Mouse (Mus musculus): Measurements from ENCODE around the gene Ostm1. TPM values are rescaled to one million over a fixed set of nuclear protein-coding genes. Genes with fewer than 3 reads are reported as not detected.
A peak's percentile ranks its signal among the peaks of the same experiment; 100 is the strongest.

Ostm1 gene
- polyA plus RNA-seq, 1 experiment = 0.34 TPM

DNA sequence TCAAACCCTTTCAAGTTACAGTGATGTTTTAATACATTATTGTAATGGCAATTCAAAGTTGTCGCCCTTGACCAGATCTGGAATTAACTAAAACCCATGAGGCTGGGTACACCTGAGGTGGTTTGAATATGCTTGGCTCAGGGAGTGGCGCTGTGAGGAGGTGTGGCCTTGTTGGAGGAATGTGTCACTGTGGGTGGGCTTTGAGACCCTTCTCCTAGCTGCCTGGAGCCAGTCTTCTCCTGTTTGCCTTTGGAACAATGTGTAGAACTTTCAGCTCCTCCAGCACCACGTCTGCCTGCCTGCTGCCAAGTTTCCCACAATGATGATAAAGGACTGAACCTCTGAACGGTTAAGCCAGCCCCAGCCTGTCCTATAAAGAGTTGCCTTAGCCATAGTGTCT, 62.7 kb downstream of the Ostm1 start:
- TF ChIP-seq GATA1 (IDR thresholded peaks at IDR 0.05; ENCODE audit: low read length) (no peak), TAL1 (IDR thresholded peaks at IDR 0.05; ENCODE audit: low read length) (no peak)
- Histone ChIP-seq H3K9me3 (ENCODE audit: control insufficient read depth, low read length) (no peaks in the 10 kb centered on the region), H3K36me3 (ENCODE audit: control insufficient read depth) (no peaks in the 10 kb centered on the region), H3K4me1 (ENCODE audit: control insufficient read depth) (no peaks in the 10 kb centered on the region), H3K27me3 (ENCODE audit: control insufficient read depth) (no peaks in the 10 kb centered on the region), H3K4me3 (replicated peaks) (no peak overlapping the region)

- H3K4me1 ChIP-seq (ENCODE audit: control insufficient read depth) = no peaks in the 10 kb centered on the region
- no peak for TF ChIP-seq TAL1 (IDR thresholded peaks at IDR 0.05; ENCODE audit: low read length)
- no peak for TF ChIP-seq GATA1 (IDR thresholded peaks at IDR 0.05; ENCODE audit: low read length)
- peaks cover 3% of the 10 kb centered on the region; the same call in 1 of the 2 replicates for H3K9me3 ChIP-seq (ENCODE audit: control insufficient read depth, low read length)
- no peaks in the 10 kb centered on the region for H3K36me3 ChIP-seq (ENCODE audit: control insufficient read depth)
- H3K4me3 ChIP-seq (replicated peaks) = no peak overlapping the region
- H3K27me3 ChIP-seq (ENCODE audit: control insufficient read depth) = no peaks in the 10 kb centered on the region
Measured at GRCm38 (mm10) chr10:42661916-42662315, 78.3 kb downstream of the Ostm1 start.

DNA sequence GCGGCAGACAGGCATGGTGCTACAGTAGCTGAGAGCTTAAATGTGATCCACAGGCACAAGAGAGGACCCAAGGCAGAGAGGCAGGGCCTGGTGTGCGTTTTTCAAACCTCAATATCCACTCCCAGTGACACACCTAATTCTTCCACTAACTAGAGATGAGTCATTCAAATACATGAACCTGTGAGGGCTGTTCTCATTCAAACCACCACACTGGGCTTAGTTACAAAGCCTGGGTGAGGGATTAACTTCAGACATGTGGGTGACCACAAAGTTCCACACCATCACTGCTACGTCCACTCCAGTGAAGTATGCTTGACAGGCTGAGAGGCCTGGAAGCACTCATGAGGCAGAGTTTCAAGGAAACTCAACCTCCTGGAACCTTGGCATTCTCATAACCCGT, 86.3 kb downstream of the Ostm1 start:
- Histone ChIP-seq H3K4me1 (ENCODE audit: control insufficient read depth) (no peaks in the 10 kb centered on the region), H3K9me3 (ENCODE audit: control insufficient read depth, low read length) (peaks cover 5% of the 10 kb centered on the region), H3K27me3 (ENCODE audit: control insufficient read depth) (no peaks in the 10 kb centered on the region), H3K36me3 (ENCODE audit: control insufficient read depth) (no peaks in the 10 kb centered on the region), H3K4me3 (replicated peaks) (no peak overlapping the region)
- TF ChIP-seq GATA1 (IDR thresholded peaks at IDR 0.05; ENCODE audit: low read length) = no peak
- TF ChIP-seq TAL1 (IDR thresholded peaks at IDR 0.05; ENCODE audit: low read length) = no peak

DNA sequence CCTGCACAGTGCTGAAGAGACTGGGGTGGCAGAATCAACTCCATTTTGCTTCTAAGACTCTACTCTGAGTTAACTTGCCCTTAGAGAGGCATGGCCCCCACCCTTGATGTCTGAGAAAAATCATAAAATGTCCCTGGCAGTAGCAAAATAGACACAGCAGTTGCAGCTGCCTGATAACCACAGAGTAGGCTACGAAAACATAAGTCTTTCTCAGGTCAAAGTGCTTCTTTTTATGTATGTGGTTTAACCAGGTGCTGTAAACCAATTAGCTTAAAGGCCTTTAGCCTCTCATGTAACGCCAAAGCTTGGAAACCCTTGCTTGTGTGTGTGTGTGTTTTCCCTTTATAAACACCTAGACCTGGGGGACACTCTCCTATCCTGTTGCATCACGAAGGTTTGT, 89.2 kb downstream of the Ostm1 start:
- H3K9me3 ChIP-seq (ENCODE audit: control insufficient read depth, low read length) = peaks cover 5% of the 10 kb centered on the region
- no peak overlapping the region for H3K4me3 ChIP-seq (replicated peaks)
- no peak for TF ChIP-seq GATA1 (IDR thresholded peaks at IDR 0.05; ENCODE audit: low read length)
- TF ChIP-seq TAL1 (IDR thresholded peaks at IDR 0.05; ENCODE audit: low read length) = no peak
- no peaks in the 10 kb centered on the region for H3K4me1 ChIP-seq (ENCODE audit: control insufficient read depth)
- no peaks in the 10 kb centered on the region for H3K27me3 ChIP-seq (ENCODE audit: control insufficient read depth)
- no peaks in the 10 kb centered on the region for H3K36me3 ChIP-seq (ENCODE audit: control insufficient read depth)

- H3K4me1 ChIP-seq (ENCODE audit: control insufficient read depth) = peaks cover 21% of the 10 kb centered on the region
- no peaks in the 10 kb centered on the region; the same call in 1 of the 2 replicates for H3K9me3 ChIP-seq (ENCODE audit: control insufficient read depth, low read length)
- TF ChIP-seq TAL1 (IDR thresholded peaks at IDR 0.05; ENCODE audit: low read length) = no peak
- TF ChIP-seq GATA1 (IDR thresholded peaks at IDR 0.05; ENCODE audit: low read length) = no peak
- no peaks in the 10 kb centered on the region for H3K36me3 ChIP-seq (ENCODE audit: control insufficient read depth)
- H3K27me3 ChIP-seq (ENCODE audit: control insufficient read depth) = no peaks in the 10 kb centered on the region
- no peak overlapping the region for H3K4me3 ChIP-seq (replicated peaks)
Measured at GRCm38 (mm10) chr10:42675571-42675970, 91.9 kb downstream of the Ostm1 start.

DNA sequence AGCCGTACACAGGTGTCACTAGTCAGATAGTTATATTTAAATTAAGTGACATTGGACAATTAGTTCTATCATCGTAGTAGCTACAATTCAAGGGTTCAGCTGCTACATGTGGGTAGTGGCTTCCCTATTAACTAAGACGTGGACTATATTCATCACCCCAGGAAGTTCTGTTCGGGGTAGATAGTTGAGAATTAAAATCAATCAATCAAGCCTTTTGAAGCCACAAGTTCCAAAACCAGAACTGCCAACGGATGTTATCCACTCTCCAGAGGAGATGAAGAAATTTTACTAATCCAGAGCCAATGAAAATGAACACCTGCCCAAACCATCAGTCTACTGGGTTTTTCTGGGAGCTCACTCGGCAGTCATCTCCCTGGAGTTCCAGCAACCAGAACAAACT, 94.7 kb downstream of the Ostm1 start:
- no peak for TF ChIP-seq GATA1 (IDR thresholded peaks at IDR 0.05; ENCODE audit: low read length)
- TF ChIP-seq TAL1 (IDR thresholded peaks at IDR 0.05; ENCODE audit: low read length) = no peak
- no peaks in the 10 kb centered on the region; the same call in 1 of the 2 replicates for H3K9me3 ChIP-seq (ENCODE audit: control insufficient read depth, low read length)
- H3K4me3 ChIP-seq (replicated peaks) = peak overlapping the region; percentile 83
- H3K36me3 ChIP-seq (ENCODE audit: control insufficient read depth) = peaks cover 10% of the 10 kb centered on the region
- no peaks in the 10 kb centered on the region for H3K27me3 ChIP-seq (ENCODE audit: control insufficient read depth)
- H3K4me1 ChIP-seq (ENCODE audit: control insufficient read depth) = peaks cover 30% of the 10 kb centered on the region

DNA sequence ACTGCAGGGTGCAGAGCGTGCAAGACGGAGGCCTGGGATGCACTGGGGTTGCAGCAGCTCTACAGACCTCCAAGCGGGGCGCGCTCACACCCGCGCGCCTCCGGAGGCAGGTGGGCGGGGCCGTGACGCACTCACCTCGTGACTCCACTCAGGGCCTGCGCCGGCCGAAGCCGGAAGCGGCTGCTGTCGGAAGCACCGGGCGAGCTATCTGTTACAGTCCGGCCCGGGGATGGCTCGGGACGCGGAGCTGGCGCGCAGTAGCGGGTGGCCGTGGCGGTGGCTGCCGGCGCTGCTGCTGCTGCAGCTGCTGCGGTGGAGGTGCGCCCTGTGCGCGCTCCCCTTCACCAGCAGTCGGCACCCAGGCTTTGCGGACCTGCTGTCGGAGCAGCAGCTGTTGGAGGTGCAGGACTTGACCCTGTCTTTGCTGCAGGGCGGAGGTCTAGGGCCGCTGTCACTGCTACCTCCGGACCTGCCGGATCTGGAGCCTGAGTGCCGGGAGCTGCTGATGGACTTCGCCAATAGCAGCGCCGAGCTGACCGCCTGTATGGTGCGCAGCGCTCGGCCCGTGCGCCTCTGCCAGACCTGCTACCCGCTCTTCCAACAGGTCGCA, 95.2 kb downstream of the Ostm1 start:
- Histone ChIP-seq H3K27me3 (ENCODE audit: control insufficient read depth) (no peaks in the 10 kb centered on the region), H3K9me3 (ENCODE audit: control insufficient read depth, low read length) (no peaks in the 10 kb centered on the region)
- TF ChIP-seq TAL1 (IDR thresholded peaks at IDR 0.05; ENCODE audit: low read length) = no peak
- no peak for TF ChIP-seq GATA1 (IDR thresholded peaks at IDR 0.05; ENCODE audit: low read length)

GRCm38 (mm10) chr10:42679586-42679985, 96.0 kb downstream of the Ostm1 start:
- Histone ChIP-seq H3K36me3 (ENCODE audit: control insufficient read depth) (peaks cover 21% of the 10 kb centered on the region), H3K9me3 (ENCODE audit: control insufficient read depth, low read length) (0 out of 2 replicates have a peak, but pooled peaks cover 2% of the 10 kb centered on the region), H3K27me3 (ENCODE audit: control insufficient read depth) (no peaks in the 10 kb centered on the region), H3K4me1 (ENCODE audit: control insufficient read depth) (peaks cover 33% of the 10 kb centered on the region), H3K4me3 (replicated peaks) (peak overlapping the region; percentile 83)
- TF ChIP-seq GATA1 (IDR thresholded peaks at IDR 0.05; ENCODE audit: low read length) = no peak
- no peak for TF ChIP-seq TAL1 (IDR thresholded peaks at IDR 0.05; ENCODE audit: low read length)

More for the DNA sequence above, 95.2 kb downstream of the Ostm1 start:
- peak overlapping the region; percentile 83 for H3K4me3 ChIP-seq (replicated peaks)
- H3K4me1 ChIP-seq (ENCODE audit: control insufficient read depth) = peaks cover 30% of the 10 kb centered on the region
- peaks cover 14% of the 10 kb centered on the region for H3K36me3 ChIP-seq (ENCODE audit: control insufficient read depth)

- peaks cover 33% of the 10 kb centered on the region for H3K4me1 ChIP-seq (ENCODE audit: control insufficient read depth)
- no peaks in the 10 kb centered on the region for H3K27me3 ChIP-seq (ENCODE audit: control insufficient read depth)
- 0 out of 2 replicates have a peak, but pooled peaks cover 2% of the 10 kb centered on the region for H3K9me3 ChIP-seq (ENCODE audit: control insufficient read depth, low read length)
- H3K36me3 ChIP-seq (ENCODE audit: control insufficient read depth) = peaks cover 21% of the 10 kb centered on the region
- H3K4me3 ChIP-seq (replicated peaks) = peak overlapping the region; percentile 83
- TF ChIP-seq TAL1 (IDR thresholded peaks at IDR 0.05; ENCODE audit: low read length) (no peak), GATA1 (IDR thresholded peaks at IDR 0.05; ENCODE audit: low read length) (no peak)
Measured at GRCm38 (mm10) chr10:42680582-42681001, 97.0 kb downstream of the Ostm1 start.
